Mouse (Mus musculus) intestine, embryonic 16.5 days (tissue): ENCODE results near the gene Elmsan1. TPM values are rescaled to one million over a fixed set of nuclear protein-coding genes. Genes with fewer than 3 reads are reported as not detected.

Experiments used
- ATAC-seq: fragments of 200-750 bp; cut with Nextera tagmentation; 2 replicates; pipeline ENCODE4 v1.8.0; 2017; ENCODE audit warnings: moderate TSS enrichment, moderate library complexity
- H3K27ac ChIP-seq: fragments of 300-500 bp; sonication (generic); 2 replicates; pipeline ENCODE4 v1.5.1; 2014; ENCODE audit warnings: mild to moderate bottlenecking, low read length
- H3K27me3 ChIP-seq: fragments of 300-500 bp; sonication (generic); replicated peaks from 2 replicates; pipeline ENCODE4 v1.6.1; 2014; ENCODE audit warnings: low read length, control low read depth, mixed read lengths; ENCODE audit not compliant: control insufficient read depth, insufficient read depth
- H3K36me3 ChIP-seq: fragments of 300-500 bp; sonication (generic); 2 replicates; pipeline ENCODE4 v1.6.1; 2014; ENCODE audit warnings: low read length, control low read depth; ENCODE audit not compliant: control insufficient read depth, insufficient read depth
- H3K4me1 ChIP-seq: fragments of 300-500 bp; sonication (generic); 2 replicates; pipeline ENCODE4 v1.6.1; 2014; ENCODE audit warnings: low read length, control low read depth, mixed read lengths; ENCODE audit not compliant: control insufficient read depth, insufficient read depth
- H3K4me2 ChIP-seq: fragments of 300-500 bp; sonication (generic); 2 replicates; pipeline ENCODE4 v1.6.1; 2014; ENCODE audit warnings: low read depth, low read length, control low read depth
- H3K4me3 ChIP-seq: fragments of 300-500 bp; sonication (generic); 2 replicates; pipeline ENCODE4 v1.5.1; 2014; ENCODE audit warnings: mild to moderate bottlenecking, low read length
- H3K9ac ChIP-seq: fragments of 300-500 bp; sonication (generic); 2 replicates; pipeline ENCODE4 v1.6.1; 2014; ENCODE audit warnings: low read depth, low read length
- H3K9me3 ChIP-seq: fragments of 300-500 bp; sonication (generic); 2 replicates; pipeline ENCODE4 v1.6.1; 2016; ENCODE audit warnings: low read length, control low read depth; ENCODE audit not compliant: control insufficient read depth
- WGBS: fragments of 180-500 bp; shearing (Covaris S2); extraction: QIAGEN DNeasy Blood & Tissue Kit; methylation state at CpG from one replicate; pipeline ENCODE4 v1.1.7; 2014; 5-methylcytosine and 5-hydroxymethylcytosine counted together
- polyA plus RNA-seq: library from polyadenylated mRNA; unstranded; fragments of >200 nt; fragmentation: Nextera tagmentation; extraction: Ambion mirVana; gene quantifications from 2 replicates; pipeline ENCODE4 v1.2.1, GENCODE M21; 2015

The Elmsan1 gene
- polyA plus RNA-seq, 1 experiment from 2014 or later: 6.3 TPM

GRCm38 (mm10) chr12:84174190-84174811 lies 44.4 kb downstream of the Elmsan1 start:
- Histone ChIP-seq H3K9me3 (no peaks in the 10 kb centered on the region), H3K27ac (peak overlapping the region; percentile 96), H3K27me3 (no peaks in the 10 kb centered on the region), H3K9ac (peak overlapping the region; percentile 43), H3K4me3 (no peak overlapping the region), H3K4me2 (peak overlapping the region; percentile 68), H3K36me3 (peaks cover 17% of the 10 kb centered on the region), H3K4me1 (peaks cover 56% of the 10 kb centered on the region)
- ATAC-seq: peak; percentile 51
- 60% methylated on average over 9 of the region's 9 CpGs for WGBS

- no peak overlapping the region for H3K4me3 ChIP-seq
- WGBS: 89% methylated on average over 13 of the region's 13 CpGs
- H3K9me3 ChIP-seq: no peaks in the 10 kb centered on the region
- ATAC-seq: no peak
- H3K4me2 ChIP-seq: 0 out of 2 replicates have a peak overlapping the region, but pooled peaks have one; percentile 68
- H3K36me3 ChIP-seq: peaks cover 19% of the 10 kb centered on the region
- peaks cover 47% of the 10 kb centered on the region for H3K4me1 ChIP-seq
- peak overlapping the region; percentile 43 for H3K9ac ChIP-seq
- H3K27ac ChIP-seq: peak overlapping the region; percentile 96
- H3K27me3 ChIP-seq: no peaks in the 10 kb centered on the region
Measured at GRCm38 (mm10) chr12:84173309-84173915, 45.3 kb downstream of the Elmsan1 start.

GRCm38 (mm10) chr12:84172862-84173261 lies 45.8 kb downstream of the Elmsan1 start:
- H3K27ac ChIP-seq: no peak overlapping the region
- peaks cover 19% of the 10 kb centered on the region for H3K36me3 ChIP-seq

GRCm38 (mm10) chr12:84172216-84172615 lies 46.5 kb downstream of the Elmsan1 start:
- Histone ChIP-seq H3K9me3 (no peaks in the 10 kb centered on the region), H3K4me2 (no peak overlapping the region), H3K4me1 (peaks cover 36% of the 10 kb centered on the region), H3K36me3 (peaks cover 19% of the 10 kb centered on the region), H3K9ac (no peak overlapping the region), H3K27ac (no peak overlapping the region), H3K4me3 (no peak overlapping the region), H3K27me3 (no peaks in the 10 kb centered on the region)
- no peak for ATAC-seq
- 92% methylated on average over 3 of the region's 3 CpGs for WGBS

More at GRCm38 (mm10) chr12:84172862-84173261, 45.8 kb downstream of the Elmsan1 start:
- Histone ChIP-seq H3K9ac (no peak overlapping the region), H3K27me3 (no peaks in the 10 kb centered on the region), H3K9me3 (no peaks in the 10 kb centered on the region), H3K4me1 (peaks cover 42% of the 10 kb centered on the region), H3K4me3 (no peak overlapping the region), H3K4me2 (no peak overlapping the region)
- WGBS: 92% methylated on average over 17 of the region's 17 CpGs
- ATAC-seq: no peak

GRCm38 (mm10) chr12:84170610-84171009 lies 48.1 kb downstream of the Elmsan1 start:
- 86% methylated on average over 10 of the region's 10 CpGs for WGBS
- no peak for ATAC-seq
- Histone ChIP-seq H3K9me3 (no peaks in the 10 kb centered on the region), H3K9ac (no peak overlapping the region), H3K36me3 (peaks cover 19% of the 10 kb centered on the region), H3K27ac (no peak overlapping the region), H3K4me1 (peaks cover 29% of the 10 kb centered on the region), H3K4me3 (no peak overlapping the region), H3K4me2 (no peak overlapping the region), H3K27me3 (no peaks in the 10 kb centered on the region)

GRCm38 (mm10) chr12:84165631-84166373 lies 52.9 kb downstream of the Elmsan1 start:
- Histone ChIP-seq H3K27ac (no peak overlapping the region; the same call in 1 of the 2 replicates), H3K4me1 (peaks cover 16% of the 10 kb centered on the region; the same call in 1 of the 2 replicates), H3K4me3 (no peak overlapping the region), H3K9me3 (no peaks in the 10 kb centered on the region), H3K4me2 (no peak overlapping the region), H3K27me3 (no peaks in the 10 kb centered on the region), H3K9ac (no peak overlapping the region), H3K36me3 (0 out of 2 replicates have a peak, but pooled peaks cover 10% of the 10 kb centered on the region)
- ATAC-seq: no peak
- 43% methylated on average over 8 of the region's 8 CpGs for WGBS

GRCm38 (mm10) chr12:84163586-84164110 lies 55.0 kb downstream of the Elmsan1 start:
- no peak overlapping the region for H3K27ac ChIP-seq
- H3K36me3 ChIP-seq: peaks cover 19% of the 10 kb centered on the region
- no peaks in the 10 kb centered on the region for H3K9me3 ChIP-seq
- H3K4me3 ChIP-seq: no peak overlapping the region
- 80% methylated on average over 11 of the region's 11 CpGs for WGBS
- no peak overlapping the region for H3K4me2 ChIP-seq
- H3K9ac ChIP-seq: no peak overlapping the region
- peaks cover 16% of the 10 kb centered on the region; the same call in 1 of the 2 replicates for H3K4me1 ChIP-seq
- ATAC-seq: no peak
- H3K27me3 ChIP-seq: no peaks in the 10 kb centered on the region

- H3K9ac ChIP-seq: no peak overlapping the region
- peaks cover 16% of the 10 kb centered on the region; the same call in 1 of the 2 replicates for H3K4me1 ChIP-seq
- ATAC-seq: peak; percentile 32; the same call in 1 of the 2 replicates
- no peak overlapping the region for H3K4me3 ChIP-seq
- WGBS: 80% methylated on average over 9 of the region's 9 CpGs
- H3K9me3 ChIP-seq: no peaks in the 10 kb centered on the region
- H3K4me2 ChIP-seq: no peak overlapping the region
- H3K36me3 ChIP-seq: peaks cover 19% of the 10 kb centered on the region
- H3K27ac ChIP-seq: no peak overlapping the region
- H3K27me3 ChIP-seq: no peaks in the 10 kb centered on the region
Measured at GRCm38 (mm10) chr12:84163133-84163532, 55.5 kb downstream of the Elmsan1 start.
